Mouse (Mus musculus) neural tube, embryonic 14.5 days (tissue): ENCODE measurements at regions not wholly inside any gene's neighbourhood (a gene's known extent, or its start where the extent isn't known, plus 50 kb on each side); places are given as distances from the start of the nearest gene placed in this dataset.

Experiments
- ATAC-seq: fragments of 200-750 bp; cut with Nextera tagmentation; 2 replicates; pipeline ENCODE4 v1.8.0; 2017; ENCODE audit warnings: low read depth, mild to moderate bottlenecking, moderate TSS enrichment, moderate library complexity
- H3K27ac ChIP-seq: fragments of 300-500 bp; sonication (generic); 2 replicates; pipeline ENCODE4 v1.5.1; 2014; ENCODE audit warnings: low read depth, mild to moderate bottlenecking, control low read depth, low read length, moderate library complexity, mixed read lengths
- H3K27me3 ChIP-seq: fragments of 300-500 bp; sonication (generic); 2 replicates; pipeline ENCODE4 v1.6.1; 2014; ENCODE audit warnings: low read length; ENCODE audit not compliant: control insufficient read depth, insufficient read depth
- H3K36me3 ChIP-seq: fragments of 300-500 bp; sonication (generic); 2 replicates; pipeline ENCODE4 v1.6.1; 2014; ENCODE audit warnings: low read length, mixed read lengths; ENCODE audit not compliant: control insufficient read depth, insufficient read depth
- H3K4me1 ChIP-seq: fragments of 300-500 bp; sonication (generic); 2 replicates; pipeline ENCODE4 v1.6.1; 2014; ENCODE audit warnings: low read length; ENCODE audit not compliant: control insufficient read depth, insufficient read depth
- H3K4me2 ChIP-seq: fragments of 300-500 bp; sonication (generic); 2 replicates; pipeline ENCODE4 v1.6.1; 2014; ENCODE audit warnings: mild to moderate bottlenecking, low read depth, low read length, control low read depth
- H3K4me3 ChIP-seq: fragments of 300-500 bp; sonication (generic); 2 replicates; pipeline ENCODE4 v1.5.1; 2014; ENCODE audit warnings: low read depth, low read length, control low read depth, mixed read lengths
- H3K9ac ChIP-seq: fragments of 300-500 bp; sonication (generic); replicated peaks from 2 replicates; pipeline ENCODE4 v1.6.1; 2014; ENCODE audit warnings: low read depth, mild to moderate bottlenecking, control low read depth, low read length, mixed read lengths
- H3K9me3 ChIP-seq: fragments of 300-500 bp; sonication (generic); 2 replicates; pipeline ENCODE4 v1.6.1; 2016; ENCODE audit warnings: low read length; ENCODE audit not compliant: control insufficient read depth
- WGBS: fragments of 180-500 bp; shearing (Covaris S2); extraction: QIAGEN DNeasy Blood & Tissue Kit; methylation state at CpG from one replicate; pipeline ENCODE4 v1.1.7; 2014; 5-methylcytosine and 5-hydroxymethylcytosine counted together

- Histone ChIP-seq H3K4me3 (no peak overlapping the region), H3K27ac (no peak overlapping the region), H3K4me2 (no peak overlapping the region), H3K27me3 (no peaks in the 10 kb centered on the region), H3K9me3 (no peaks in the 10 kb centered on the region), H3K9ac (no peak overlapping the region), H3K36me3 (no peaks in the 10 kb centered on the region), H3K4me1 (no peaks in the 10 kb centered on the region)
- 70% methylated on average over 3 of the region's 3 CpGs for WGBS
- ATAC-seq: no peak
Measured at GRCm38 (mm10) chr1:168807084-168807483, 375.0 kb upstream of the Pbx1 start.

GRCm38 (mm10) chr1:168805442-168805841 is 373.4 kb upstream of the Pbx1 start:
- Histone ChIP-seq H3K9me3 (no peaks in the 10 kb centered on the region), H3K27me3 (no peaks in the 10 kb centered on the region), H3K4me3 (no peak overlapping the region), H3K27ac (no peak overlapping the region), H3K9ac (no peak overlapping the region), H3K36me3 (no peaks in the 10 kb centered on the region), H3K4me1 (no peaks in the 10 kb centered on the region), H3K4me2 (no peak overlapping the region)
- ATAC-seq: no peak
- WGBS: 67% methylated on average over 3 of the region's 3 CpGs

GRCm38 (mm10) chr1:168801046-168801445 is 369.0 kb upstream of the Pbx1 start:
- WGBS: 77% methylated on average over 1 of the region's 1 CpGs

GRCm38 (mm10) chr1:168786731-168787130 is 354.7 kb upstream of the Pbx1 start:
- Histone ChIP-seq H3K9me3 (no peaks in the 10 kb centered on the region), H3K4me1 (no peaks in the 10 kb centered on the region), H3K4me2 (no peak overlapping the region), H3K27me3 (no peaks in the 10 kb centered on the region), H3K36me3 (no peaks in the 10 kb centered on the region), H3K9ac (no peak overlapping the region), H3K27ac (no peak overlapping the region), H3K4me3 (no peak overlapping the region)
- ATAC-seq: no peak
- WGBS: 59% methylated on average over 3 of the region's 3 CpGs

More at GRCm38 (mm10) chr1:168801046-168801445, 369.0 kb upstream of the Pbx1 start:
- Histone ChIP-seq H3K36me3 (no peaks in the 10 kb centered on the region), H3K9me3 (no peaks in the 10 kb centered on the region), H3K4me1 (no peaks in the 10 kb centered on the region), H3K9ac (no peak overlapping the region), H3K4me2 (no peak overlapping the region), H3K4me3 (no peak overlapping the region), H3K27ac (no peak overlapping the region), H3K27me3 (no peaks in the 10 kb centered on the region)
- no peak for ATAC-seq

- no peak for ATAC-seq
- no peak overlapping the region for H3K9ac ChIP-seq
- no peaks in the 10 kb centered on the region for H3K9me3 ChIP-seq
- no peaks in the 10 kb centered on the region for H3K36me3 ChIP-seq
- H3K4me3 ChIP-seq: no peak overlapping the region
- no peak overlapping the region for H3K4me2 ChIP-seq
- H3K27ac ChIP-seq: no peak overlapping the region
- no peaks in the 10 kb centered on the region for H3K4me1 ChIP-seq
- H3K27me3 ChIP-seq: no peaks in the 10 kb centered on the region
Measured at GRCm38 (mm10) chr1:168783851-168784250, 351.8 kb upstream of the Pbx1 start.

- Histone ChIP-seq H3K9me3 (no peaks in the 10 kb centered on the region), H3K4me1 (no peaks in the 10 kb centered on the region), H3K4me3 (no peak overlapping the region), H3K9ac (no peak overlapping the region), H3K27me3 (no peaks in the 10 kb centered on the region; the same call in 1 of the 2 replicates), H3K4me2 (no peak overlapping the region), H3K36me3 (no peaks in the 10 kb centered on the region), H3K27ac (no peak overlapping the region)
- WGBS: 88% methylated on average over 6 of the region's 6 CpGs
- no peak for ATAC-seq
Measured at GRCm38 (mm10) chr1:168764368-168764895, 332.4 kb upstream of the Pbx1 start.

- ATAC-seq: no peak
- 94% methylated on average over 2 of the region's 2 CpGs for WGBS
Measured at GRCm38 (mm10) chr1:168761095-168761494, 329.0 kb upstream of the Pbx1 start.

GRCm38 (mm10) chr1:168760239-168760638 is 328.2 kb upstream of the Pbx1 start:
- H3K9ac ChIP-seq: no peak overlapping the region
- no peaks in the 10 kb centered on the region for H3K9me3 ChIP-seq
- H3K4me2 ChIP-seq: no peak overlapping the region
- ATAC-seq: peak; percentile 65; the same call in 1 of the 2 replicates
- H3K4me3 ChIP-seq: no peak overlapping the region
- WGBS: 24% methylated on average over 1 of the region's 1 CpGs
- H3K36me3 ChIP-seq: no peaks in the 10 kb centered on the region
- no peak overlapping the region for H3K27ac ChIP-seq
- no peaks in the 10 kb centered on the region; the same call in 1 of the 2 replicates for H3K27me3 ChIP-seq
- H3K4me1 ChIP-seq: no peaks in the 10 kb centered on the region

More at GRCm38 (mm10) chr1:168761095-168761494, 329.0 kb upstream of the Pbx1 start:
- no peaks in the 10 kb centered on the region for H3K36me3 ChIP-seq
- H3K9me3 ChIP-seq: no peaks in the 10 kb centered on the region
- H3K4me3 ChIP-seq: no peak overlapping the region
- H3K4me1 ChIP-seq: no peaks in the 10 kb centered on the region
- H3K9ac ChIP-seq: no peak overlapping the region
- no peak overlapping the region for H3K27ac ChIP-seq
- no peaks in the 10 kb centered on the region; the same call in 1 of the 2 replicates for H3K27me3 ChIP-seq
- H3K4me2 ChIP-seq: no peak overlapping the region

GRCm38 (mm10) chr1:168758835-168759234 is 326.8 kb upstream of the Pbx1 start:
- Histone ChIP-seq H3K4me1 (no peaks in the 10 kb centered on the region), H3K4me3 (no peak overlapping the region), H3K9me3 (no peaks in the 10 kb centered on the region), H3K4me2 (no peak overlapping the region), H3K27me3 (no peaks in the 10 kb centered on the region; the same call in 1 of the 2 replicates), H3K27ac (no peak overlapping the region), H3K9ac (no peak overlapping the region), H3K36me3 (no peaks in the 10 kb centered on the region)
- 87% methylated on average over 2 of the region's 2 CpGs for WGBS
- ATAC-seq: no peak
